Mouse (Mus musculus) testis, adult 2 months (tissue): ENCODE measurements at regions not wholly inside any gene's neighbourhood (a gene's known extent, or its start where the extent isn't known, plus 50 kb on each side); places are given as distances from the start of the nearest gene placed in this dataset.

Experiments used
- CTCF ChIP-seq: fragments of 200-500 bp; IDR thresholded peaks from 2 replicates; pipeline ENCODE4 v1.5.1; 2012; ENCODE audit warnings: low read depth, mild to moderate bottlenecking, inconsistent platforms, low read length, moderate library complexity; ENCODE audit not compliant: control insufficient read depth, insufficient read depth, insufficient replicate concordance
- POLR2A ChIP-seq: fragments of 200-500 bp; IDR thresholded peaks from 2 replicates; pipeline ENCODE4 v1.6.1; 2012; ENCODE audit warnings: low read depth, mild to moderate bottlenecking, inconsistent platforms, low read length, moderate library complexity; ENCODE audit not compliant: control insufficient read depth

GRCm38 (mm10) chr10:111757689-111758088 lies 214.8 kb upstream of the Krr1 start:
- TF ChIP-seq CTCF (no peak), POLR2A (no peak)
